Mouse (Mus musculus): ENCODE results near the gene Hspb2.

DNA sequence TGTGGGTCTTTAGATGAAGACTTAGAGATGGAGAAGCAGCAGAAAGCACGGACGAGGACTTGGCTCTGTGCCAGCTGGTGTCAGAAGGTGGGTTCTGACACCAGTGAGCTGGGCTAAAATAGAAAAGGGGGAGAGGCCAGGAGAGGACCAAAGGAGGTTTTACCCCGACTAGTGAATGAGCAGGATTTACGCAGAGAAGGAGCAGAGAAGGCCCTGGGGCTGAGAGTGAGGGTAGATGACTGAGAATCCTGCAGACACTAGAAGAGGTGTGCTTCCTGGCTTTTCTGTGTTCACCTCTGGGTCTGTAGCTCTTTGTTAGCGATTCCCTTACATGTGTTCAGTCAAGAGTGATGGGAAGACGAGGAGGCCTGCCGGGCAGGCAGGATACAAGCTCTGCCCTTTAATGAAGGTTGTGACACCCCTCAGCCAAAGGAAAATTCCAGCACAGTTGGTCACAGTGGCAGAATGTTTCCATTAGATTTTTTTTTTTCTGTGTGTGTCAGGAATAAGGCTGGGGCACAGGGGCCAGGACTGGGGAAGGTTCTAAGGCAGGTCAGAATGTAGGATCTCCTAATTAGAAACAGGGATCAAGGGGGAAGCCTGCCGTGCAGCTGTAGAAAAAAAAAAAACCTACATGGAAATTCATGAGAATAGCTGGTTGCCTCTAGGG, 26.1 kb downstream of the Hspb2 start:
- TF ChIP-seq CTCF (IDR thresholded peaks at IDR 0.05; ENCODE audit: control insufficient read depth, insufficient read depth, low read length) (no peak), POLR2A (IDR thresholded peaks at IDR 0.05; ENCODE audit: borderline replicate concordance, control insufficient read depth, low read depth, low read length) (no peak)
